Mouse (Mus musculus): ENCODE results near the gene Ccm2. TPM values are rescaled to one million over a fixed set of nuclear protein-coding genes. Genes with fewer than 3 reads are reported as not detected.

Gene Ccm2
- polyA plus RNA-seq, 1 experiment from 2014 or later: 102 TPM

GRCm38 (mm10) chr11:6590933-6591675 is 44.4 kb downstream of the Ccm2 start:
- Histone ChIP-seq H3K4me2 (replicated peaks) (no peak overlapping the region), H3K27me3 (no peaks in the 10 kb centered on the region), H3K27ac (no peak overlapping the region), H3K9me3 (no peaks in the 10 kb centered on the region), H3K4me1 (no peaks in the 10 kb centered on the region), H3K4me3 (no peak overlapping the region), H3K9ac (no peak overlapping the region), H3K36me3 (peaks cover 96% of the 10 kb centered on the region)
- ATAC-seq (ENCODE audit: low FRiP score, low read depth): no peak
- WGBS: 87% methylated on average over 10 of the region's 10 CpGs

GRCm38 (mm10) chr11:6593406-6593805 is 46.7 kb downstream of the Ccm2 start:
- no peak for ATAC-seq (ENCODE audit: low FRiP score, low read depth)
- Histone ChIP-seq H3K9ac (no peak overlapping the region), H3K27me3 (no peaks in the 10 kb centered on the region), H3K4me1 (peaks cover 8% of the 10 kb centered on the region), H3K27ac (no peak overlapping the region), H3K36me3 (peaks cover 100% of the 10 kb centered on the region), H3K4me2 (replicated peaks) (no peak overlapping the region), H3K9me3 (no peaks in the 10 kb centered on the region), H3K4me3 (no peak overlapping the region)
- WGBS: 74% methylated on average over 11 of the region's 11 CpGs

DNA sequence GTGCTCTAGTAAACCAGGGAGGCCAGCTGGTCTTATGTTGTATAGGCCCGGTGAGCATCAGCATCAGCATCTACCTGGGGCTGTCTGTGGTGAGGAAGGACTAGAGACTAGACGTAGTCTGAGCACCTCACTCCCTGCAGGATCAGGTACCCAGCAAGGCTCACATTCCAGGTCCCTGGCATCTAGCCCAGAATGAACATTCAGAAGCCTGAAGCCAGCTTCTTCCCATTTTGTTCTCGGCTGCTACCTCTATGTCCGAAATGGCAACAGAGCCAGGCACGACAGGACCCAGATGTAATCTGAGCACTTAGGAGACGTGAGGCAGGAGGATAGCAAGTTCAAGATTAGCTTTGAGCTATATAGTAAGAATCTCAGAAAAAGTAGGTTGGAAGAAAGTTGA is 48.2 kb downstream of the Ccm2 start:
- peaks cover 91% of the 10 kb centered on the region for H3K36me3 ChIP-seq
- no peak overlapping the region for H3K4me3 ChIP-seq
- ATAC-seq (ENCODE audit: low FRiP score, low read depth): no peak
- H3K4me1 ChIP-seq: peaks cover 16% of the 10 kb centered on the region
- no peak overlapping the region for H3K9ac ChIP-seq
- 82% methylated on average over 6 of the region's 6 CpGs for WGBS
- H3K9me3 ChIP-seq: no peaks in the 10 kb centered on the region
- no peak overlapping the region for H3K27ac ChIP-seq
- no peaks in the 10 kb centered on the region for H3K27me3 ChIP-seq
- H3K4me2 ChIP-seq (replicated peaks): no peak overlapping the region

- peaks cover 86% of the 10 kb centered on the region for H3K36me3 ChIP-seq
- H3K9me3 ChIP-seq: no peaks in the 10 kb centered on the region
- no peak overlapping the region for H3K4me3 ChIP-seq
- WGBS: 93% methylated on average over 5 of the region's 5 CpGs
- H3K4me2 ChIP-seq (replicated peaks): no peak overlapping the region
- H3K27me3 ChIP-seq: no peaks in the 10 kb centered on the region
- no peak overlapping the region for H3K9ac ChIP-seq
- H3K27ac ChIP-seq: no peak overlapping the region
- H3K4me1 ChIP-seq: peaks cover 16% of the 10 kb centered on the region
- ATAC-seq (ENCODE audit: low FRiP score, low read depth): no peak
Measured at GRCm38 (mm10) chr11:6595339-6595738, 48.7 kb downstream of the Ccm2 start.

- H3K4me2 ChIP-seq (replicated peaks): no peak overlapping the region
- no peak overlapping the region for H3K9ac ChIP-seq
- no peak for ATAC-seq (ENCODE audit: low FRiP score, low read depth)
- peaks cover 78% of the 10 kb centered on the region for H3K36me3 ChIP-seq
- no peaks in the 10 kb centered on the region for H3K9me3 ChIP-seq
- 95% methylated on average over 6 of the region's 6 CpGs for WGBS
- H3K27ac ChIP-seq: no peak overlapping the region
- no peaks in the 10 kb centered on the region for H3K27me3 ChIP-seq
- peaks cover 16% of the 10 kb centered on the region for H3K4me1 ChIP-seq
- no peak overlapping the region for H3K4me3 ChIP-seq
Measured at GRCm38 (mm10) chr11:6596205-6596604, 49.5 kb downstream of the Ccm2 start.

DNA sequence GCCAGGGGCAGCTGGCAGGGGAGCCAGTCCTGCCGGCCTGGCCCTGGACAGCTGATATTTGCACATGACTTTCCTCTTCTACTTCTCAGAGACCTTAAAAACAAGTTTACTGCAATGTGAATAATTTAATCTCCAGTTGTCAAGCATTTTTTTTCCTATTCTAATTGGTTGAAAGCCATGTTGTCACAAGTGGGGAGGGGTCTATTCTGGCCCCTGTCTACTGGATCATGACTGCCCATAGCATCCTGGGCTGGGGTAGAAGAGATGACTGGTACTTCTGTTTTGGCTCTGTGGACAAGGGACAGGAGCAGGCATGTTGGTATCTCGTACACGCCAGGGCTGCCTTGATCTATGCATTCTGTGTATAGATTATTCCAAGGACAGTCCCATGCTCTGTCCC is 49.9 kb downstream of the Ccm2 start:
- peaks cover 16% of the 10 kb centered on the region for H3K4me1 ChIP-seq
- H3K9me3 ChIP-seq: no peaks in the 10 kb centered on the region
- ATAC-seq (ENCODE audit: low FRiP score, low read depth): no peak
- no peak overlapping the region for H3K27ac ChIP-seq
- no peaks in the 10 kb centered on the region for H3K27me3 ChIP-seq
- H3K36me3 ChIP-seq: peaks cover 74% of the 10 kb centered on the region
- H3K9ac ChIP-seq: no peak overlapping the region
- H3K4me3 ChIP-seq: no peak overlapping the region
- H3K4me2 ChIP-seq (replicated peaks): no peak overlapping the region
- WGBS: 79% methylated on average over 3 of the region's 3 CpGs

- WGBS: 72% methylated on average over 7 of the region's 7 CpGs
- Histone ChIP-seq H3K27ac (no peak overlapping the region), H3K4me1 (peaks cover 16% of the 10 kb centered on the region), H3K9me3 (no peaks in the 10 kb centered on the region), H3K9ac (no peak overlapping the region), H3K4me3 (no peak overlapping the region), H3K27me3 (peaks cover 4% of the 10 kb centered on the region), H3K4me2 (replicated peaks) (no peak overlapping the region), H3K36me3 (peaks cover 65% of the 10 kb centered on the region)
- no peak for ATAC-seq (ENCODE audit: low FRiP score, low read depth)
Measured at GRCm38 (mm10) chr11:6597523-6597922, 50.8 kb downstream of the Ccm2 start.

DNA sequence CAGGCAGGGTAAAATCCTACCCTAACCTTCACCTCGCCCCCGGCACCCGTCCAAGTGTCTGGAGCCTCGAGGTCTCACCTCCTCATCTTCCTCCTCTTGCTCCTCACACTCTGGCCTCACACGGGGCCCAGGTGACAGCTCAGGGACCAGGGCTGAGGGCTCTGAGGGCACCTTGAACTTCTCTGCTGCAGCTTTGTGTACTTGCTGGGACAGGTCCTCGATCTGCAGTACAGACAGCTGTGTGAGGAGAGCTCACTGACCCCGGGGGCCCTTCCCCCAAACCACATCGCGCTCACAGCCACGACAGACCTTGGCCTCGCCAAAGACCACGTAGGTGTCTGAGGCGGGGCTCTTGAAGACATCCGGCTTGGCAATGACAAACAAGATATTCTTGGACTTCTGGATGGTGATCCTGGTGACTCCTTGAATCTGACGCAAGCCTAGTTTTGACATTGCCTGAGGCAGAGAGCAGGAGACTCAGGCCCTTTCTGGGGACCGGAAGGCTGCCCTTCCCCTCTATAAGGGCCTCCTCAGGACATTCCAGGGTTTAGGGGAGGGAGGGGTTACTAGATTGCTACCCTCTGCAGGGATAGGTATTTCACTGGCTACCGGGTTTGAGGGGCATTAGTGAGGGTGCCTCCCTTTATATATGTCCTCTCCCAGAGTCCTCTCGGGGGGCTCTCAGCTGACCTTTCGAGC is 51.7 kb downstream of the Ccm2 start:
- 56% methylated on average over 19 of the region's 19 CpGs for WGBS
- peaks cover 13% of the 10 kb centered on the region for H3K27me3 ChIP-seq
- H3K9me3 ChIP-seq: no peaks in the 10 kb centered on the region
- no peak overlapping the region for H3K27ac ChIP-seq
- H3K4me2 ChIP-seq (replicated peaks): no peak overlapping the region
- no peak overlapping the region for H3K4me3 ChIP-seq
- H3K4me1 ChIP-seq: peaks cover 18% of the 10 kb centered on the region
- no peak overlapping the region for H3K9ac ChIP-seq
- no peak for ATAC-seq (ENCODE audit: low FRiP score, low read depth)
- H3K36me3 ChIP-seq: peaks cover 56% of the 10 kb centered on the region

DNA sequence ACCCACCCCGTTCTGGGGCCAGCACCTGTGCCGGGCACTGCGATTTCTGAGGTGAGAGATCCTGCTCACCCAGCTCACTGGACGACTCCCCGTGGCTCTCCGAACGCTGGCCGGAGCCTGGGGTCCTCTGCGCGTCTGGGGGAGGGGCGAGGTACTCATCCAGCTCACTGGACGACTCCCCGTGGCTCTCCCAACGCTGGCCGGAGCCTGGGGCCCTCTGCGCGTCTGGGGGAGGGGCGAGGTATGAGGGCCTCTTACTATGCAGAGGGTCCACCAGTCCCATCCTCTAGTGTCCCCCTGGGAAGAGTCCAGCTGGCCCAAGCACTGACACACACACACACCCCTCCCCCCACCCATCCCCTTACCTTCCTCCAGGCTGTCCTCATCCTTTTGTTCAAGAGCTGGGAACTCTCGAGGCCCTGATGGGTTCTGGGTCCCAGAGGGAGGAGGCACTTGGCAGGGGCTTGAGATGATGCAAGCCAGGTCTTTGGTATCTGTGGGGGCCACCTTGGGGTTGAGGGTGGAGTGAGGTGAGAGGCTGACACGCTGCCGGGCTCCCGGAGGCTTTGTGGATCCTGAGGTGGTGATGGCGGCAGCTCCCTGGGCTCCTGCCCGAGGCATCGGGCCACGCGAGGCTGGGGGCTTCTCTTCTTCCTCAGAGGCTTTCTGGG is 52.5 kb downstream of the Ccm2 start:
- Histone ChIP-seq H3K4me1 (peaks cover 26% of the 10 kb centered on the region), H3K4me3 (no peak overlapping the region), H3K9me3 (no peaks in the 10 kb centered on the region), H3K27me3 (peaks cover 21% of the 10 kb centered on the region), H3K27ac (no peak overlapping the region), H3K9ac (no peak overlapping the region), H3K36me3 (peaks cover 48% of the 10 kb centered on the region), H3K4me2 (replicated peaks) (no peak overlapping the region)
- no peak for ATAC-seq (ENCODE audit: low FRiP score, low read depth)
- 24% methylated on average over 27 of the region's 27 CpGs for WGBS

DNA sequence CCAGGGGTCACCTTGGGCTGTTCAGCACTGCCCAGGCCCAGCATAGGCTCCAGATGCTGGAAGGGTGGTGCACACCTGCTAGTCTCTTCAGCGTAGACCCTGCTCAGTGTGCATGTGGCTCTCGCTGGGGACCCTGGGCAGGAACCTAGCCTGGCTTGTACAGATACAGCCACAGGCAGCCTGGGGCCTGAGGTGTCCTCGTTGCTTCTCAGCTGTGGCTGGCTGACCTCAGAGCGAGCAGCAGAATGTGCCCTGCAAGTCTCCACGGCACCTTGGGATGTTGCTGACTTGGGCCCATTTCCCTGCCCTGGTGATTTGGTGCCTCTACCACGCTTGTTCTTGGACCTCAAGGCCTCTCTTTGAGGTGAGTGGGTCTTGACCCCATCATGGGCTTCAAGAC is 53.1 kb downstream of the Ccm2 start:
- no peak for ATAC-seq (ENCODE audit: low FRiP score, low read depth)
- Histone ChIP-seq H3K9me3 (no peaks in the 10 kb centered on the region), H3K4me2 (replicated peaks) (no peak overlapping the region), H3K27me3 (peaks cover 27% of the 10 kb centered on the region), H3K36me3 (peaks cover 41% of the 10 kb centered on the region), H3K4me1 (peaks cover 33% of the 10 kb centered on the region), H3K27ac (no peak overlapping the region), H3K9ac (no peak overlapping the region), H3K4me3 (no peak overlapping the region)
- WGBS: 80% methylated on average over 6 of the region's 6 CpGs

DNA sequence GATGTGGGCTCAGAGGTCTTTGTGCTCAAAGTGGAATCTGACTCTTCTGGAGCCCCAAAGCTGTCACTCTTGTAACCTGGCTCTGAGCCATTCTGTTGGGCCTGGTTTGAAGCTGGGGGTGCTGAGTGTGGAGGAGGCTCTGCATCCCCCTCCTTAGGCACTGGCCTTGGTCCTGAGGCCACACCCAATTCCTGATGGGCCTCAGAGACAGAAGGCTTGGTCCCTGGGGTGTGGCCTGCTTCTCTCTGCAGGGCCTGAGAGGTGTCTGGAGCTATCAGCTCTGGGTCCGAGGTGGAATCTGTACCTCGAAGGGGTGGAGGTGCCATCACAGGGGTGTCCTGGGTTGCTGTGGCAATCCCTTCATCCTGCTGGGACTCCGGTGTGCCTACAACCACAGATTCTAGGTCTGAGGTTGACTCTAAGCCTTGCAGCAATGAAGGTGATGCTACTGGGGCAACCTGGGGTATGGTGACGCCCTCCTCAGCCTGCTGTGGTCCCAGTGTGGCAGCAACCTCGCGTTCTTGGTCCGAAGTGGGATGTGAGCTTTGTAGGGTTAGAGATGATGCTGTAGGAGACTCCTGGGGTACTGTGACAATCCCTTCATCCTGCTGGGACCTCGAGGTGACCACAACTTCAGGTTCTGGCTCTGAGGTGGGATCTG is 53.7 kb downstream of the Ccm2 start:
- H3K36me3 ChIP-seq: peaks cover 36% of the 10 kb centered on the region
- no peak overlapping the region for H3K27ac ChIP-seq
- no peak for ATAC-seq (ENCODE audit: low FRiP score, low read depth)
- WGBS: 82% methylated on average over 8 of the region's 8 CpGs
- no peaks in the 10 kb centered on the region for H3K9me3 ChIP-seq
- no peak overlapping the region for H3K9ac ChIP-seq
- peaks cover 33% of the 10 kb centered on the region for H3K27me3 ChIP-seq
- peaks cover 39% of the 10 kb centered on the region for H3K4me1 ChIP-seq
- H3K4me3 ChIP-seq: no peak overlapping the region
- no peak overlapping the region for H3K4me2 ChIP-seq (replicated peaks)

Measured in limb, embryonic 13.5 days (tissue).